Mouse (Mus musculus): ENCODE results near the gene Lrrc74a. TPM values are rescaled to one million over a fixed set of nuclear protein-coding genes. Genes with fewer than 3 reads are reported as not detected.

Lrrc74a gene
- total RNA-seq, 1 experiment = not detected

DNA sequence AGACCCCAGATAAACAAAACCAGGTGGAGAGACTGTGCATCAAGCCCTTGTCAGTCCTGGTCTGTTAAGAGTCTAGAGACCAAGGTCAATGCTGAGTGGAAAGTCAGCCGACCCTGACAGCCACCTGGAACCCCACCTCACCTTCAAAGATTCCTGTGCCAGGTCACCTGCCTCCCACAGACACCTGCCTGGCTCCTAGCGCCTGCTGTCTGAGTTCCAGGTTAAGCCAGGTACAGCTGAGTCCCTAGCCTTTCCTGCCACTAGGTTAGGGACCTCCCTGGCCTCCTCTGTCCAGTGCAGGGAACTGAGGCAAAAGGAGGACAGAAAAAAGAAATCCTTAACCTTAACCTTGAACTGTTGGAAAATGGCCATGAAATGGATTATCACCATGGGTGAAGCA, 70.7 kb downstream of the Lrrc74a start:
- in situ Hi-C loops (cut with MboI; ENCODE audit: low sequenced_read_pairs in 2 of 2, unreplicated experiment in 2 of 2) = no loop called here
- TF ChIP-seq ZC3H11A (IDR thresholded peaks at IDR 0.05; ENCODE audit: borderline replicate concordance, low read depth, low read length) = no peak
- no peak for TF ChIP-seq CHD2 (IDR thresholded peaks at IDR 0.05; ENCODE audit: low read depth, low read length)
- no peak for TF ChIP-seq ZNF384 (IDR thresholded peaks at IDR 0.05; ENCODE audit: low read depth, low read length)
- TF ChIP-seq MAFK (IDR thresholded peaks at IDR 0.05; ENCODE audit: insufficient read depth, low read depth, low read length) = no peak
- TF ChIP-seq HCFC1 (IDR thresholded peaks at IDR 0.05; ENCODE audit: borderline replicate concordance, insufficient read depth, low read length) = no peak
- no peaks in the 10 kb centered on the region for H3K9me3 ChIP-seq (ENCODE audit: control insufficient read depth, insufficient read depth, low read depth, low read length)
- H3K27ac ChIP-seq (ENCODE audit: insufficient read depth, low read depth, low read length, poor library complexity, severe bottlenecking) = no peak overlapping the region
- no peak overlapping the region for H3K9ac ChIP-seq (ENCODE audit: insufficient read depth, low read depth, low read length, poor library complexity, severe bottlenecking)
- no peaks in the 10 kb centered on the region for H3K36me3 ChIP-seq (ENCODE audit: control insufficient read depth, insufficient read depth, low read length, poor library complexity, severe bottlenecking)
- H3K4me1 ChIP-seq (ENCODE audit: control insufficient read depth in 2 of 2, insufficient read depth in 2 of 2, low read length in 2 of 2, poor library complexity in 1 of 2) = peaks cover 16 to 63% of the 10 kb centered on the region in 2 experiments
- DNase-seq (ENCODE audit: low read depth, low spot score) = no peak
- no peak overlapping the region for H3K4me3 ChIP-seq (ENCODE audit: insufficient read depth in 1 of 2, low read depth in 1 of 2, low read length in 2 of 2, poor library complexity in 1 of 2, severe bottlenecking in 1 of 2)

GRCm38 (mm10) chr12:86805315-86805714, 71.1 kb downstream of the Lrrc74a start:
- Histone ChIP-seq H3K9ac (ENCODE audit: insufficient read depth, low read depth, low read length, poor library complexity, severe bottlenecking) (no peak overlapping the region), H3K27ac (ENCODE audit: insufficient read depth, low read depth, low read length, poor library complexity, severe bottlenecking) (peak overlapping the region; percentile 71; the same call in 1 of the 2 replicates), H3K4me3 (ENCODE audit: insufficient read depth in 1 of 2, low read depth in 1 of 2, low read length in 2 of 2, poor library complexity in 1 of 2, severe bottlenecking in 1 of 2) (no peak overlapping the region), H3K4me1 (ENCODE audit: control insufficient read depth in 2 of 2, insufficient read depth in 2 of 2, low read length in 2 of 2, poor library complexity in 1 of 2) (peaks cover 13 to 61% of the 10 kb centered on the region in 2 experiments; a peak in 3 of 4 replicates), H3K36me3 (ENCODE audit: control insufficient read depth, insufficient read depth, low read length, poor library complexity, severe bottlenecking) (no peaks in the 10 kb centered on the region), H3K9me3 (ENCODE audit: control insufficient read depth, insufficient read depth, low read depth, low read length) (no peaks in the 10 kb centered on the region)
- in situ Hi-C loops (cut with MboI; ENCODE audit: low sequenced_read_pairs in 2 of 2, unreplicated experiment in 2 of 2) = no loop called here
- no peak for DNase-seq (ENCODE audit: low read depth, low spot score)
- TF ChIP-seq ZC3H11A (IDR thresholded peaks at IDR 0.05; ENCODE audit: borderline replicate concordance, low read depth, low read length) (no peak), ZNF384 (IDR thresholded peaks at IDR 0.05; ENCODE audit: low read depth, low read length) (no peak), HCFC1 (IDR thresholded peaks at IDR 0.05; ENCODE audit: borderline replicate concordance, insufficient read depth, low read length) (no peak), CHD2 (IDR thresholded peaks at IDR 0.05; ENCODE audit: low read depth, low read length) (no peak), MAFK (IDR thresholded peaks at IDR 0.05; ENCODE audit: insufficient read depth, low read depth, low read length) (no peak)

DNA sequence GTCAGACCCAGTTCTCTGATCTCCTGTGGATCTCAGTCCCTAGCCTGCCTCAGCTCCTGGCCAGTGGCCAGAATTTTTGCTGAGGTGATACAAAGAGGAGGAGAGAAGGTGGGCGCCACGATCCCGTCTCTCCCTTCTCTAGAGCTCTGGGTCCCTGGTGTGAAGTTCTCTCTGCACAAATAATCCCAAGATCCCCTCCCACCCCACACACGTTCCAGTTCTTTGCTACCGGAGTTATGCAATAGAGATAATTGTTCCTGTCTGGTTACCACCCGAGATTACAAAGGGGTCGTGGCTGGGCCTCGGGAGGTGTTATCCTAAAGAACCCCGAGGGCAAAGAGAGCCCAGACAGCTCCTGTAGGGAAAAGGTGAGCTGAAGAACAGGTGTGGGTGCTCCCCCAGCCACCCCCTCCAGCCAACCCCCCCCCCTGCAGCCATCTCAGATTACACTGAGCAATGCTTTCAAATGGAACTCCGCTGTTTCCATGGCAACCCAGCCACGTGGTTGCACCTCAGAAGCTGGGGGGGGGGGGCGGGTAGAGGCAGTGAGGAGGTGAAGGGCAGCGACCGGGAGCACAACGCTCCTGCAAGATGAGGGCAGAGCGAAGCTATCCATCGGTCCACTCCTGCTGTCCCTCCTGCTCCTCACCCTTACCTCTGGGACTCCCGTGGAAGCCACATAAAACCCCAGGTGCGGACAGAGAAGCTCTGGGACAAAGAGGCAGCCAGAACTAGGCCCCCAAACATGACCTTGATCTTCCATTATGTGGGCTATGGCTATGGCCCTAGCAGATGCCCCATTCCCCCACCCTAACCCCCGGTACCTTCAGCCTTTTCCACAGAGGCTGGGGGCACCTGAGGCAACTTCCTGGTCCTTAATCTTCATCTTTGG, 72.1 kb downstream of the Lrrc74a start:
- TF ChIP-seq CHD2 (IDR thresholded peaks at IDR 0.05; ENCODE audit: low read depth, low read length) = no peak
- no peak for TF ChIP-seq HCFC1 (IDR thresholded peaks at IDR 0.05; ENCODE audit: borderline replicate concordance, insufficient read depth, low read length)
- TF ChIP-seq ZNF384 (IDR thresholded peaks at IDR 0.05; ENCODE audit: low read depth, low read length) = no peak
- TF ChIP-seq ZC3H11A (IDR thresholded peaks at IDR 0.05; ENCODE audit: borderline replicate concordance, low read depth, low read length) = no peak
- TF ChIP-seq MAFK (IDR thresholded peaks at IDR 0.05; ENCODE audit: insufficient read depth, low read depth, low read length) = no peak
- Histone ChIP-seq H3K9me3 (ENCODE audit: control insufficient read depth, insufficient read depth, low read depth, low read length) (no peaks in the 10 kb centered on the region), H3K36me3 (ENCODE audit: control insufficient read depth, insufficient read depth, low read length, poor library complexity, severe bottlenecking) (no peaks in the 10 kb centered on the region), H3K4me1 (ENCODE audit: control insufficient read depth in 2 of 2, insufficient read depth in 2 of 2, low read length in 2 of 2, poor library complexity in 1 of 2) (peaks cover 17 to 66% of the 10 kb centered on the region in 2 experiments; a peak in 3 of 4 replicates), H3K27ac (ENCODE audit: insufficient read depth, low read depth, low read length, poor library complexity, severe bottlenecking) (peak overlapping the region; percentile 71), H3K4me3 (ENCODE audit: insufficient read depth in 1 of 2, low read depth in 1 of 2, low read length in 2 of 2, poor library complexity in 1 of 2, severe bottlenecking in 1 of 2) (peak overlapping the region; percentile 7 to 38; a peak in 2 of 4 replicates), H3K9ac (ENCODE audit: insufficient read depth, low read depth, low read length, poor library complexity, severe bottlenecking) (peak overlapping the region; percentile 65; the same call in 1 of the 2 replicates)
- in situ Hi-C loops (cut with MboI; ENCODE audit: low sequenced_read_pairs in 2 of 2, unreplicated experiment in 2 of 2) = no loop called here
- no peak for DNase-seq (ENCODE audit: low read depth, low spot score)

- in situ Hi-C loops (cut with MboI; ENCODE audit: low sequenced_read_pairs in 2 of 2, unreplicated experiment in 2 of 2) = no loop called here
- no peaks in the 10 kb centered on the region for H3K36me3 ChIP-seq (ENCODE audit: control insufficient read depth, insufficient read depth, low read length, poor library complexity, severe bottlenecking)
Observed at GRCm38 (mm10) chr12:86806923-86807794, 73.0 kb downstream of the Lrrc74a start.

More at GRCm38 (mm10) chr12:86806923-86807794, 73.0 kb downstream of the Lrrc74a start:
- Histone ChIP-seq H3K27ac (ENCODE audit: insufficient read depth, low read depth, low read length, poor library complexity, severe bottlenecking) (peak overlapping the region; percentile 50; the same call in 1 of the 2 replicates), H3K9me3 (ENCODE audit: control insufficient read depth, insufficient read depth, low read depth, low read length) (no peaks in the 10 kb centered on the region), H3K4me3 (ENCODE audit: insufficient read depth in 1 of 2, low read depth in 1 of 2, low read length in 2 of 2, poor library complexity in 1 of 2, severe bottlenecking in 1 of 2) (peak overlapping the region; percentile 7 to 38; a peak in 2 of 4 replicates), H3K9ac (ENCODE audit: insufficient read depth, low read depth, low read length, poor library complexity, severe bottlenecking) (0 out of 2 replicates have a peak overlapping the region, but pooled peaks have one; percentile 65), H3K4me1 (ENCODE audit: control insufficient read depth in 2 of 2, insufficient read depth in 2 of 2, low read length in 2 of 2, poor library complexity in 1 of 2) (peaks cover 17 to 68% of the 10 kb centered on the region in 2 experiments; a peak in 3 of 4 replicates)
- DNase-seq (ENCODE audit: low read depth, low spot score) = no peak
- TF ChIP-seq HCFC1 (IDR thresholded peaks at IDR 0.05; ENCODE audit: borderline replicate concordance, insufficient read depth, low read length) = no peak
- peak; percentile 65; the same call in 1 of the 2 replicates for TF ChIP-seq MAFK (IDR thresholded peaks at IDR 0.05; ENCODE audit: insufficient read depth, low read depth, low read length)

Measured in ES-E14 (cell line).